Mouse (Mus musculus): ENCODE data around the gene Bpnt1. TPM values are rescaled to one million over a fixed set of nuclear protein-coding genes. Genes with fewer than 3 reads are reported as not detected.

Bpnt1 gene
- polyA plus RNA-seq (2017; shearing (Covaris generic)): 13.2 TPM

DNA sequence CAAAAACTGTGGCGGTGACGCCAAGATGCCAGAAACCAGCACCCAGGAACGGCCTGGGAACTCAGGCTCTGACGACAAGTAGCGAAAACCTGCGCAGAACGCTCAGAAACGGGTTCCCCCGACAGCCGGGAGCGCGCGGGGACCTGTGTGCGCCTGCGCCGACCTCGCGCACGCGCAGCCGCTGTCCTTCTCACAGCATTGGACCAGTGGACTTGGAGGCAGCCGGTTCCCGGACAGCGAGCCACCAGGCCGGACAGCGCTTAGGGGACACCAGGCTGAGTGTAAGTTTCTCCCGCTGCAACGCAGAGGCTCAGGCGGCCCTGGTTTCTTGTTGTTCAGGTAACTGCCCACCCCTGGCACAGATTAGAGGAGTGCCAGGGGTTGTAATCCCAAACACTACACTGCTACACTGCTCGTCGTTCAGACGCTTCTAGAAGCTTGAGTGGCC is at the start of gene Bpnt1:
Gene Bpnt1, plus strand, starts transcription at position 167 of the 448 bp plus-strand sequence.

DNA sequence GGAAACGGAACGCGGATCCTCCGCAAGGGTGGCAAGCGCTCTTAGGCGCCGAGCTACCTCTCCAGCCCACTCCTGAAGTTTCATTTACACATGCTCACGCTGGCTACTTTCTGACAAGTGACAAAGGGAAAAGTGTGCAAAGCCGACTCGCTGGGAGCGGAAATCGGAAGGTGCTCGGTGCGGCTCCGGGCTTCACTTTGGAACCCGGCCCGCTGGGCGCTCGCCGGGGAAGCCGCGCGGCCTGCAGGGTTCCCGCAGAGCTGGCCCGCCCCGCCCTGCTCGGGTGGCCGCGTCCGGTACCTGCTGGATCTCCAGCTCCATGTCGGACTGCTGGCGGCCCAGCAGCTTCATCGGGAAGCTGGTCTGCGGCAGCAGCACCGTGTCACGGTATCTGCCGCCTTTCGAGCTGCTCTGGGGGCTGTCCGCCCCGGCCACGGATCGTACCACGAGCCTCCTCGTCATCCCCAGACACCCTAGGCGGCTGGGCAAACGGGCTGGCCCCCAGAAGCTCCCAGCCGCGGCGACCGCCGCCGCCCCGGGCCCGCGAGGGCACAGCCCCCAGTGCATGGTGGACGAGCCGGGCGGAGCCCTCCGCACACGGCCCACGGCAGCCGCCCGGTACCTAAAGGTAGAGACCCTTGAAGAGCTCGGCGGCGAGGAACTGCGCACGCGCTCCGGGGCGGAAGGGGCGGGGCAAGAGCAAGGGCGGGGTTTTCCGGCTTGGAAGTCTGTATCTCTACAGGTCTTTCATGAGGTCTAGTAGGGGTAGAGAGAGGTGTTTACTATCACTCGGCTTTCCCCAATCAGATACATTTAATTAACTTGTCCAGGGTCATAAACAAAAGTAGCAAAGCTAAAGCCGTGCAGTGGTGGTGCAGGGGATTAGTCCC is 3.0 kb upstream of the Bpnt1 start, which contains the start of gene Iars2:
Gene Iars2, minus strand, starts transcription at position 676 of the 890 bp plus-strand sequence.

DNA sequence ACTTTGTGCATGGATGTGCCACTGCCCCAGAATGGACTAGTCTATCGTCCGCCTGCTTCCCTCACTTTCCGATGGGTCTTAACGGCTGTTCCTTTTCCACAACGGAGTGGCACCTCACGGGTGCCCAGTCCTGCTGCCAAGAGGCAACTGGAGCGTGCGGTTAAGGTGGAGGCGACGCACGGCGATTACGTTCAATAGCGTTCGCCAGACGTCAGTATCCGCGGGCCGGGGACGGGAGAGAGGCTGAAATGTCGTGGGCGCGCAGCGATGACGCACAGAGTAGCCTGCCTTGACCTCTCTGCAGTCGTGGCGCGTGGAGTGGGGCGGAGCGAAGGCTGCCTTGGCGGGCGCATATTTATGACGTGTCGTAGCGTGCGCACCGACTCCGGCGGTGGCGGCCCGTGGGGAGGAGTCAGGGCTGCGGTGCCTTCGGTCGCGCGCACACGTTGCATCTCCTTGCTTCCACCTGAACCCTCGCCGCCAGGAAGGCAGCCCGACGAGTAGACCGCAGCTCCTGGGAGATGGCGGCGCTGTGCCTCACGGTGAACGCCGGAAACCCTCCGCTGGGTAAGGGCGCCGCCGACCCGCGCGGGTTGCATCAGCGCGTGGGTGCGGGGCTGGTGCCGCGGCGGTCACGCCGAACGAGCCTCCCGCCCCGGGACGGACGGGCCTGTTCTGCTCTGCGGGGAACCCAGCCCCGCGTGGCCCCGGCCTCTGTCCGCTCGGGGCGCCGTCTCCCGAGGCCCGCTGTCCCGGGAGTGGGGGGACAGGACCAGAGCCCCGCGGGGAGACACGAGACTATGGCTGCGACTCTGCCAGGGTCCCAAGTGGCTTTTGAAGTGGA is 30.9 kb downstream of the Bpnt1 start, which contains the start of gene Eprs:
Gene Eprs, plus strand, starts transcription at position 368 of the 844 bp plus-strand sequence.

Other genes starting within 250 kb of the Bpnt1 start
- 32.6 TPM for gene Rab3gap2, start 128.0 kb upstream of the Bpnt1 start, polyA plus RNA-seq (2017; shearing (Covaris generic))
- gene Iars2, start 2.8 kb upstream of the Bpnt1 start, polyA plus RNA-seq (2017; shearing (Covaris generic)): 49.8 TPM
- 109 TPM for gene Eprs, start 30.9 kb downstream of the Bpnt1 start, polyA plus RNA-seq (2017; shearing (Covaris generic))
- not detected for gene Slc30a10, start 122.7 kb downstream of the Bpnt1 start, polyA plus RNA-seq (2017; shearing (Covaris generic))